Mouse (Mus musculus) adrenal gland, adult 8-10 months (tissue): ENCODE measurements at regions not wholly inside any gene's neighbourhood (a gene's known extent, or its start where the extent isn't known, plus 50 kb on each side); places are given as distances from the start of the nearest gene placed in this dataset.
A peak's percentile ranks its signal among the peaks of the same experiment; 100 is the strongest.

Source experiments
- DNase-seq: peaks from one replicate; pipeline ENCODE4 v3.0.0; 2022

- DNase-seq = no peak
Observed at GRCm38 (mm10) chrX:11657606-11658254, 330.1 kb downstream of the H2al1j start.

GRCm38 (mm10) chrX:11663187-11663829 lies 335.7 kb downstream of the H2al1j start:
- DNase-seq = no peak

GRCm38 (mm10) chrX:11664330-11665061 lies 336.9 kb downstream of the H2al1j start:
- peak; percentile 26 for DNase-seq

GRCm38 (mm10) chrX:11665077-11665974 lies 337.7 kb downstream of the H2al1j start:
- DNase-seq = no peak

GRCm38 (mm10) chrX:11666517-11666916 lies 338.9 kb downstream of the H2al1j start:
- no peak for DNase-seq

- no peak for DNase-seq
Observed at GRCm38 (mm10) chrX:11671805-11672204, 344.2 kb downstream of the H2al1j start.

GRCm38 (mm10) chrX:11678086-11678485 lies 350.5 kb downstream of the H2al1j start:
- DNase-seq = no peak

GRCm38 (mm10) chrX:11681274-11681673 lies 353.7 kb downstream of the H2al1j start:
- no peak for DNase-seq

GRCm38 (mm10) chrX:11689989-11690405 lies 362.4 kb downstream of the H2al1j start:
- DNase-seq = no peak

- DNase-seq = no peak
Observed at GRCm38 (mm10) chrX:11690446-11690845, 362.8 kb downstream of the H2al1j start.

- DNase-seq = no peak
Observed at GRCm38 (mm10) chrX:11691019-11691418, 363.4 kb downstream of the H2al1j start.

- no peak for DNase-seq
Observed at GRCm38 (mm10) chrX:11696565-11696964, 368.9 kb downstream of the H2al1j start.

- no peak for DNase-seq
Observed at GRCm38 (mm10) chrX:11701095-11701494, 373.5 kb downstream of the H2al1j start.

GRCm38 (mm10) chrX:11705851-11706557 lies 378.4 kb downstream of the H2al1j start:
- no peak for DNase-seq

GRCm38 (mm10) chrX:11707330-11707729 lies 379.7 kb downstream of the H2al1j start:
- no peak for DNase-seq

GRCm38 (mm10) chrX:11708325-11708724 lies 380.7 kb downstream of the H2al1j start:
- DNase-seq = no peak

- no peak for DNase-seq
Observed at GRCm38 (mm10) chrX:11709326-11709725, 381.7 kb downstream of the H2al1j start.

- DNase-seq = no peak
Observed at GRCm38 (mm10) chrX:11713423-11713822, 385.8 kb downstream of the H2al1j start.

GRCm38 (mm10) chrX:11716773-11717172 lies 389.2 kb downstream of the H2al1j start:
- DNase-seq = no peak

- no peak for DNase-seq
Observed at GRCm38 (mm10) chrX:11718778-11719177, 391.2 kb downstream of the H2al1j start.

GRCm38 (mm10) chrX:11720517-11720916 lies 392.9 kb downstream of the H2al1j start:
- no peak for DNase-seq

- no peak for DNase-seq
Observed at GRCm38 (mm10) chrX:11722730-11723129, 395.1 kb downstream of the H2al1j start.
